Mouse (Mus musculus): ENCODE results near the gene Gm20388.
"Not testable (repeated sequence)": the region's sequence is repeated elsewhere in the genome, so short reads cannot be mapped to it uniquely, and the experiment has no call there.

The Gm20388 gene

DNA sequence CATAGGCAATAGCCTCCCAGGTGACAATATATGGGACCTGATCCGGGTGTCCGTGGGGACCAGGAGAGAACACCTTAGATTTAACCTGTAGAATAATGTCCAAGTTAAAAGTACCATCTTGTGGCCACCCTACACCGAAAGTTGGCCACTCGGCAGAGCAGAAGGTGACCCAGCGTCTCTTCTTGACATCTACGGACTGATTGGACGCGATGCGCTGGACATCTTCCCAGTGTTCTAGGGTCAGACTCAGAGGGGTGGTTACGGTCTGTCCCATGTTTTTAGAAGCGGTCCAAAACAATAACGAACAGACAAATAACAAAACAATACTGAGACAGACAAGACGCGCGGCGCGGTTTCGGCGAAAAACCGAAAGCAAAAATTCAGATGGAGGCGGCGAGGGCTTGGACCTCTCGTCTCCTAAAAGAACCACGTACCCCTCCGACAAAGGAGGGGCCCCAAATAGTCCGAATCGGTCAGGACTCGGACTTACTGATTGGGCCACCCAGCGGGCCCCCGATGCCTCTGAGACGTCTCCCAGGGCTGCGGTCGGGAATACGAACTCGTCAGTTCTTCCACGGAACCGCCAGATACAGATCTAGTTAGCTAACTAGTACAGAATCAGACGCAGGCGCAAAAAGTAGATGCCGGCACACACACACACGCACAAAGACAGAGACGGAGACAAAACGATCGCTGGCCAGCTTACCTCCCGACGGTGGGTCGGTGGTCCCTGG lies 3522.8 kb downstream of the Gm20388 start:
- not testable (repeated sequence) for DNase-seq (ENCODE audit: low spot score in 2 of 2)

DNA sequence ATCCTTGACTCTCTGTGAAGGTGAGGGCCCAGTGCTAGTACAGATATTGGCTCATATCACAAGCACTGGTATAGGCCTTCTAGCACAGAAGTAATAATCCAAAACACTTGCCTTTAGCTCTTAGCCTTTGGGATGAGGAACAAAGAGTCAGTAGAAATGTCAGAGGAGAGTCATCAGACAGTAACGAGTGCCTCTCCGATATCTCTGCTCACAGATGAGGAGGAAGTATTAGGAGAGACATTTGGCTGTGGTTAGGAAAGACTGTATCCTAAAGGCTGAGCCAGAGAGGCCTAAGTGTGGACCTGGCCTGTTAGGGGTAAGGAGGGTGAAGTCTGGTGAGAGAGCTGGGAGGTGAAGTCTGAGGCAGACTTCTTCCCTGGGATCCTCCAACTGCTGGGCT lies 3531.1 kb downstream of the Gm20388 start:
- DNase-seq (ENCODE audit: low spot score in 2 of 2) = no peak

DNA sequence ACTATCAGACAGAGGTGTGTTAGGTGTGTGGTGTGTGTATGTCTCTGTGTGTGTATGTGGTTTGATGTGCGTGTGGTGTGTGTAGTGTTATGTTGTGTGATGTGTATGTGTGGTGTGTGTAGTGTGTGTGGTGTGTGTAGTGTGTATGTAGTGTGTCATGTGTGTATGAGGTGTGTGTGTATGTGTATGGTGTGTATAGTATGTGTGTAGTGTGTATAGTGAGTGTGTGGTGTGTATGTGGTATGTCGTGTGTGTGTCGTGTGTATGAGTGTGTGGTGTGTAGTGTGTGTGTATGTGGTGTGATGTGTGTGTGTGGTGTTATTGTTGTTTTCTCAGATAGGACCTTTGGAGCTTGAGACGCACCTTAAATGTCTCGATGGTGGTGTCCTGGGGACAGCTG lies 3531.7 kb downstream of the Gm20388 start:
- no peak for DNase-seq (ENCODE audit: low spot score in 2 of 2)

DNA sequence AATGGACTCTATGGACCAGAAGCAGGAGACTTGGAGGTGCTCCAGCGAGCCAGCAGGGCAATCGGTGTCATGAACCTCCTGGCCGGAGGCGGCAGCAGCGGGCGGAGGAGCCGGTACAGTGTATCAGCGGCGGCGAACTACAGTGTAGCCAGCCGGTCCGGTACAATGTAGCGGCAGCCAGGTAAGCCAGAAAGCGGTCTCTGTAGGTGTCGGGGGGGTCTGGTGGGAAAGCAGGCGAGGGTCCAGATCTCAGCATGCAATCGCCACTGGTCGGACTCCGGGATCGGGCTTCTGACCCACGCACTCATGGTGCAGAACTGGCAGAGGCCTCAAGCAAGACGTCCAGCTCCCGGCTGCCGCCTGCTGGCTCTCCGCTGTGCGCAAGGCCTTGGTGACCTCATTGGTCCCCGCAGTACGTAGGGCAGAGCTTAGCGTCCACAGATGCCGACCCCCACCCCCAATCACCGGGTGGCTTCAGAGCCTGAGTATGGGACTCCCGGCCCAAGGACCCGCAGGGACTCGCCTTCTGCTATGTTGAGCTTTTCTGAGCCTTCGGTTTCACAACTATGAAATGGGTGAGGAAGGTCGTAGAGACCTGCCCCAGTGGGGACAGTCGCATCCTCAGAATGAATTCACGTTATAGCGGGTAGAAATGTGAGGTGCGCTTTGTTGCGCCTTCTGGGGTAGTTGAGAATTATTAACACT lies 3532.4 kb downstream of the Gm20388 start:
- peak; percentile 93 to 97 for DNase-seq (ENCODE audit: low spot score in 2 of 2)

DNA sequence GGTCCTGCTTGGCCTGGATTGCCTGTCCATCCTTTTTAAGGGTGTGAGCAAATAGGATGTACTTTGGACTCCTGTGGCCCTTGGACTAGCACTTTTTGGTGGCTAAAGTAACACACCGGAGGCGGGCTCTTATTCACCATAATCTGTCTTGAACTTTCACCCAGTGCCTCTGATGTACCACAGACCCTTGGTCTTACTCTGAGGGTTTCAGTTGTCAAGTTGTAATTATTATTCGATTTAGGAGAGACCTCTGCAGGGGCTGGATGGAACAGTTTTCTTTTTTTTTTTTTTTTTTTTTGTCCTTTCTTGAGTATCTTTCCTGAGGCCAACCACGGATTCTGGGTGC lies 3532.9 kb downstream of the Gm20388 start:
- no peak for DNase-seq (ENCODE audit: low spot score in 2 of 2)

DNA sequence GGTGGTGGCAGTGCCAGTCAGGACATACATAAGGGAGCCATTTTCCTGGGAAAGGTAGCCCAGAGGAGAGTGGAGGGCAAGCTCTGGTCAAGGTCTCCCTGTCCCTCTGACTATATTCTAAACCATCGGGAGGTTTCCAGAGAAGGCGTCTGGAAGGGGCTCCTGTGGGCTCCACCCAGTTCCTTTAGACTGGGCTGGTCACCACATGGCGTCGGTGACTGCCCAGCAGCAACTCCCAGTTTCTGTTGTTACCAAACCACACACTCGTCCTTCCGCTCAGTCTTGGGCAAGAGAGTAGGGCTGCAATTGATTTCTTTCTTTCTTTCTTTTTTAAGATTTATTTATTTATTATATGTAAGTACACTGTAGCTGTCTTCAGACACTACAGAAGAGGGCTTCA lies 3533.5 kb downstream of the Gm20388 start:
- no peak for DNase-seq (ENCODE audit: low spot score in 2 of 2)

DNA sequence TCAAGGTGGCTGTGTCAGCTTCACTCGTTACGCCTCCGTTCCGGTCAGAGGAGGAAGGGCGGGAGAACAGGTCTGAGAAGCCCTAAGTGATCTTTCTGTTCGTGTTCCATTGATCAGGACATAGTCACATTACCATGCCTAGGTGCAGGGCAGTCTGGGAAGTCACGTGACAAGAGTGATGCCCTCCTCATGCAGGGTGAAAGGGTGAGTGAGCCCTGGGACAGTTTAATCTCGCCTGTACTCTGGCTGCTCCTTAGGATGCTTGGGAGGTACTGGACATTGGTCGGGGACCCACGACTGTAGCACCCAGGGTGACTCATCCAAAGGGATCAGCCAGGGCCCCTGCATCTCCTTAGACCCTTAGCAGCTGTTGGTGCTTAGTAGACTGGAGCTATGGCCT lies 3535.3 kb downstream of the Gm20388 start:
- no peak for DNase-seq (ENCODE audit: low spot score in 2 of 2)

DNA sequence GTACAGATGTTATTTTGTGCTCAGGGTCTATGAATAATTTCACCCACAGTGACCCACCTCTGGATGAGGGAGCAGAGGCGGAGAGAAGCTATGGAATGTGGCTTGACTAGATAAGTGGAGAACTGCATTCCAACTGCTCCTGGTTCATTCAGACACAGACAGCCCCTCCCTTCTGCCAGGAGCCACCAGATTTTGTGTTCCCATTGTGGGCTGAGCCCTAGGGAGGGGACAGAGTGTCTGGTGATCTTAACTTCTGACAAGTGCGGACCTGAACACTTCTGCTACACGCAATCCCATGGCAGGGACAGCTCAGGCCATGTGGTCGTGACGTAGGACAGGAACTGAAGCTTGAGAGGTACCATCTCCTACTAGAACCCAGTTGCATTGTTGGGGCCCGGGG lies 3536.2 kb downstream of the Gm20388 start:
- no peak for DNase-seq (ENCODE audit: low spot score in 2 of 2)

DNA sequence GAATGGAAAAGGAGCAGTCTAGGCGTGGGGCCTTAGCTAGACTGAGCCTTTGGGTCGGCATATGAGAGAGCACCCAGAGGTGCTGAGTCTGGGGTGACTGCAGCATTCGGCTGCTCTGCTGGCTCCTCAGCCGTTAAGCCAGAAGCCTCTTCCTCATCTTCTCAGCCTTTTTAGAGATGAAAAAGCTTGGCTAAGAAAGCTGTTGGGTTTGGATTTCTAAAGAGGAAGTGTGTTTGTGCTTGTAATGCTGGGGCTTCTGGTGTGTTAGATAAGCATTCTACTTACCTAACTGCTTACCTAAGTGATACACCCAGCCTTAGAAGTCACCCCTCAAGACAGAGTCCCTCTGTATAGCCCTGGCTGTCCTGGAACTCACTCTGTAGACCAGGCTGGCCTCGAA lies 3540.1 kb downstream of the Gm20388 start:
- no peak for DNase-seq (ENCODE audit: low spot score in 2 of 2)

DNA sequence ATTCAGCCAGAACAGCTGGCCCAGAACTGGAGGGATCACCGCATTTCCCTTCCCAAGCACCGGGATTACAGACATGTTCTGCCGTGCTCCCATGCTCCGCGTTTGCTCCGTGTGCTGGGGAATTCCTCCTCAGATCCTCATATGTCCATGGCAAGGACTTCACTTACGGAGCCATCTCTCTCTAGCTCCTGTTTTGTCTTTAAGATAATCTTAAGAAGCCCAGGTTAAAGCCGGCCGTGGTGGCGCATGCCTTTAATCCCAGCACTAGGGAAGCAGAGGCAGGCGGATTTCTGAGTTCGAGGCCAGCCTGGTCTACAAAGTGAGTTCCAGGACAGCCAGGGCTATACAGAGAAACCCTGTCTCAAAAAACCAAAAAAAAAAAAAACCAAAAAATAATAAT lies 3541.1 kb downstream of the Gm20388 start:
- not testable (repeated sequence) for DNase-seq (ENCODE audit: low spot score in 2 of 2)

DNA sequence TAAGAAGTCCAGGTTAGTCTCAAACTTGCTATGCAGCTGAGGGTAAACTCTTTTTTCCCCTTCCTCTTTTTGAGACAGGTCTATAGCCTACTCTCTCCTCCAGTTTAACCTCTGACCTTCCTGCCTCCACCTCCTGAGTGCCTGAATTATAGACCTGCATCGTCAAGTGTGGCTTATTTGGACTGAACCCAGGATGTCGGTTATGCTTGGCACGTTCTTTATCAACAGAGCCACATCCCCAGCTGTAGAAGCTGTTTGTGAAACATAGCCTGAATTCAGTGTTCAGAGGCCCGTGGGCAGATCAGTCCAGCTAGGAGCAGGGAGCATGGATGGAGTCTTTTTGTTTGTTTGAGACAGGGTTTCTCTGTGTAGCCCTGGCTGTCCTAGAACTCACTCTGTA lies 3541.5 kb downstream of the Gm20388 start:
- DNase-seq (ENCODE audit: low spot score in 2 of 2) = no peak

DNA sequence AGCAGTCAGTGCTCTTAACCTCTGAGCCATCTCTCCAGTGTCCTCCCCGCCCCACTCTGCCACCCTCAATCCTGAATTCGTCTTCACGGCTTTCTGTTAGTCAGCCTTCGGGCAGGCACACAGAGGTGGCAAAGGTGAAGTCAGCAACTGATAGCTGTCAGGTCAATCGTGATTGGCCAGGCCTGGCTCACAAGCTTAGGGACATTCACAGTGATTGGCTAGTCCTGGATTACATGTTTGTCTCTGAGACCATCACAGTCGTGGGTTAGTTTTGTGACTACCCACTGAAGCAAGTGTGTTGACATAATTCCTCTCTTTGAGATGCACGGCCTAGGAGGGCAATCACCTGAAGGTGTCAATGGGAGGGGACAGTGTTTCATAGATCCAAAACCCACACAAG lies 3542.7 kb downstream of the Gm20388 start:
- DNase-seq (ENCODE audit: low spot score in 2 of 2) = no peak

DNA sequence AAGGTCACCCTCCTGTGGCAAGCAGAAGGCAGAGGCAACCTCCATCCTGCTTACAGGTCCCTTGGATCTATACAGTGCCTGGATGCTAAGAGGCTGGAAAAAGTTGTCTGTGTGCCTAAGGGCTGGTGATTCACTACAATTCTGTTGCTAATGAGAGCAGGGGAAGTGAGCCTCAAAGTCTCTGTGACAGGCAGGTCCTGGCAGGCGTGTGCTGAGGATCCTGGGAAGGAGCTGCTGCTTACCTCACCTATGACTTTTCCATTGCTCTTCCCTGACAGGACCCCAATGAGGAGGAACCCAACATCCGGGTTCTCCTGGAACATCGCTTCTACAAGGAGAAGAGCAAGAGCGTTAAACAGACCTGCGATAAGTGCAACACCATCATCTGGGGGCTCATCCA lies 3543.3 kb downstream of the Gm20388 start:
- DNase-seq (ENCODE audit: low spot score in 2 of 2) = no peak

DNA sequence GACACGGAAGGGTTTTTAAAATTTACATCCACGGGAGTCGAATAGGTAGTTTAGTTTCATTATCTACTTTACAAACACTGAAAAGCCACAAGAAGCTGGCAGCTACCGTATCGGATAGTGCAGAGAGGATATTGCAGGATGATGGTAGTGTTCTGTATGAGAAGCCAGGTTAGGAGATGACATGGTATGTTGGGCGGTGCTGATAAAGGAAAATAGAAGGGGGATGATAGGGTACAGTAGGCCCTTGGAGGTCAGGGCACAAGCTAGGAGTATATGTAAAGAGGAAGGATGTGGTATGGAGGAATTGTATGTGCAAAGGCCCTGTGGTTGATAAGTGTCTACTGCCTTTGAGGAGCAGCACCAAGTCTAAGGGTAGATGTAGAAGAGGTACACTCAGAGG lies 3543.9 kb downstream of the Gm20388 start:
- DNase-seq (ENCODE audit: low spot score in 2 of 2) = no peak

DNA sequence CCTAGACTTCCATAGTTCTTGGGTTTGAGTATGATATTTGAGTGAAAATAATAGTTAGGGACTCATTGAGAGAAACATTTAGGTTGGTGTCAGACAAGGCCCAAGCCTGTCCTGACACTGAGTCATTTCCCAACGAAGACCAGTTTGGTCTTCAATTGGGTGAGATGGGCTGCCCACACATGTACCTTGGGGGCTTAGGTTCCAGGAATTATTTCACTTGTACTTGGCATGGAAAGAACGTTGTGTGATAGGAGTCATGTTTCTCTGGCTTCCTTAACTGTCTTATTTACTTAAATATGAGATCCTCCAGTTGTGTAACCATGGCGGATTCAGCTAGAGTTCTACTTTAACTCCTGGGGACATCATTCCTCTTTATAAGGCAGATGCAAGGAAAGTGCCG lies 3553.0 kb downstream of the Gm20388 start:
- DNase-seq (ENCODE audit: low spot score in 2 of 2) = no peak

DNA sequence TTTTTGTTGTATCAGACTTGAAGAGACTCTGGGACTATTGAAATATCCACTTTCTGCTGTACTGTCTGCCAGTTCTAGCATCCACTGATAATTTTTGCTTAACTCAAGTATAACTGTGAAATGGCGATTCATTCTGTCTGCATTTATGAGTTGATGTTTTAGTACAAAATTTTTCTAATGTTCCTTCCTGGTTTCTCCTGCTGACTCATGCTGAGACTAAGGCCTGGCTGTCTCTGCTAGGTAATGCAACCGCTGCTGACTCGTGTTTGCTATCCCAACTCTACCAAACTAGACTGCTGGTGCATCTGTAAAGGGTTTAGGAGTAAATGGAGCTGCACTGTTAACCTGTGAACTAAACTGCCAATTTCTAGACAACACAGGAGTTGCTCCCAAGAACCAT lies 3556.8 kb downstream of the Gm20388 start:
- no peak for DNase-seq (ENCODE audit: low spot score in 2 of 2)

DNA sequence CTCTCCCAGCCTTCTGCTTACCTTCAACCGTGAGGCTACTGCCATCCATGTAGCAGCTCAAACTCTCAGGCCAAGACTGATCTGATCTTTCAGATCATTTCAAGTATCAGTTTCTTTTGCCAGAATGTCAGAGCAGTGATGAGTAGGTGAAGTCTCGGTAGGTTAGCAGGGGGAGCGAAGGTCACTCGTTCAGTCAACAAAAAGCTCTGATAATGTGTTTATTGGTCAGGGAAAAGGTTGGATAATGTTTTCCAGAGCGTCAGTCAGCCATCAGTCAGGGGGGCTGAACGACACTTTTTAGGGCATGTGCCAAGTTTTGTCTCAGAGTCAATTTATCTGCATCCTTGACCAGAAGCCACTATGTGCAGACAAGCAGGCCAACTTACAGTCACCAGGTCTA lies 3562.3 kb downstream of the Gm20388 start:
- not testable (repeated sequence) for DNase-seq (ENCODE audit: low spot score in 2 of 2)

DNA sequence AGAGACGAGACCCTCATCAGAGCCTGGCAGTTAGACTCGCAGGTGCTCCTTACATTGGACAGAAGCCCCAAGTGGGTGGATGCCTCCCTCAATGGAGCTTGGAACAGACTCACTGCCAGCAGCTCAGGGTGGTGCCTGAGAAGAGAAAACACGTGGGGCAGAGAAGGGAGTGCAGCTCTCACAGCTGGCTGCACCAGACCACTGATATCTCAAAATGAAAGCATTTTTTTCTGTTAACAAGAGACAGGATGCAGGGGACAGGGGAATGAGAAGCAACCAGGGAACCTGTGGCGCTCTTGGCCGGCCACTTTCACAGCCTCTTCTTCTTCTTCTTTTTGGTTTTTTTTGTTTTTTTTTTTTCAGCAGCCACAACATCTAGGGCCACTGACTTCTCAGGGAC lies 3563.9 kb downstream of the Gm20388 start:
- not testable (repeated sequence) for DNase-seq (ENCODE audit: low spot score in 2 of 2)

DNA sequence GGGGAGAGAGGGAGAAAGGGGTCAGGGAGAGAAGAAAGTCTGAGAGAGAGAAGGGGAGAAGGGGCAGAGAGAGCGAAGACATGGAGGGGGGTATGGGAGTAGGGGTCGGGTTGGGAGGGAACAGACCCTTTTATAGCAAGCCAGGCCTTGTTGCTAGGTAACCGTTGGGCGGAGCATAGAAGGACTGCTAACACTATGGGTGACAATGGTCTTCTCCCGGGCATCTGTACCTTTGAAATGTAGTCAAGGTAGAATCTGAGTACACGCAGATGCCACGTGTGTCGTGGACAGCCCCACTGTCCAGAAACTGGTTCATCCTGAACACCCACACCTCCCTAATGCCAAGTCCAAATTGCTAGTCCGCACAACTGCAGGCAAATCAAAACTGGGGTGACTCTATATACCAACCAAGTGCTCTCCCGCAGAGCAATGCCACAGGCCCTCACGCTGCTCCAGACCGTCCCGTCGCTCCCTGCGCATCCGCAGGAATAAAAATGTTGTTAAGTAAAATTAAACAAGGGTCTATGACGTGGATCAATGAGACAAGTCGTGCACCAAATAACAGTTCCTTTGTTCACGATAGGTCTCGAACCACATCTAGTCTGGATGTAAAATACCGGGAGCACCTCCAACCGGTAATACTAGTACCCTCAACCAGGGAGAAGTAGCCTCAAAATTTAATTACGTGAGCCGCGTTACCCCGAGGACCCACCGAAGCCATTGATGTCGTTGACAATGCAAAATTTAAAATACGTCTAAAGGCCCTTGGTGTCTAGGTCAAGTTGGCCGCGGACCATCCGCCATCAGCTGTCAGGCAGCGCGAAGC lies 3566.5 kb downstream of the Gm20388 start:
- no peak for DNase-seq (ENCODE audit: low spot score in 2 of 2)

DNA sequence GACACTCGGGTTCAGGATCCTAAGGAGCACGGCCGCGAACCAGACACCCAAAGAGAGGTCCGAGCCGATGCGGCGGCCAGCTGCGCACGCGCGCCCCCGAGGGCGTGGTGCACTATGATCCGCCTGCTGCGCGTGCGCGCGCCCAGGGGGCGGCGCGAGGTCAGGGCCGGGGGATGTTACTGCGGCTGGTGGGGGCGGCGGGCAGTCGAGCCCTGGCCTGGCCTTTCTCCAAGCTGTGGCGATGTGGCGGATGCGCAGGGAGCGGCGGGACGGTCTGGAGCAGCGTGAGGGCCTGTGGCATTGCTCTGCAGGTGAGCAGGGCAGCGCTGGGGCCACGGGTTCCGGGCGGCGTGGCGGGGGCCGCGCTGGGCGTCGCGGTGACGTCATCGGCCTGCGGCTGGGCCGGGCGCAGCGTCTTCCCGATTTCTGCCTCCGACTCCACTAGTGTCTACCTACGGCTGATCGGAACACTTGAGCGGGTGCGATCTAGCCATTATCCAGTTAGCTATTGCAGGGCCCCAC lies 3567.2 kb downstream of the Gm20388 start, which contains the start of gene Afg3l1:
TSS of gene Afg3l1 (plus strand) at position 167 of the 522 bp plus-strand sequence.
- DNase-seq (ENCODE audit: low spot score in 2 of 2) = peak; percentile 90 to 97

DNA sequence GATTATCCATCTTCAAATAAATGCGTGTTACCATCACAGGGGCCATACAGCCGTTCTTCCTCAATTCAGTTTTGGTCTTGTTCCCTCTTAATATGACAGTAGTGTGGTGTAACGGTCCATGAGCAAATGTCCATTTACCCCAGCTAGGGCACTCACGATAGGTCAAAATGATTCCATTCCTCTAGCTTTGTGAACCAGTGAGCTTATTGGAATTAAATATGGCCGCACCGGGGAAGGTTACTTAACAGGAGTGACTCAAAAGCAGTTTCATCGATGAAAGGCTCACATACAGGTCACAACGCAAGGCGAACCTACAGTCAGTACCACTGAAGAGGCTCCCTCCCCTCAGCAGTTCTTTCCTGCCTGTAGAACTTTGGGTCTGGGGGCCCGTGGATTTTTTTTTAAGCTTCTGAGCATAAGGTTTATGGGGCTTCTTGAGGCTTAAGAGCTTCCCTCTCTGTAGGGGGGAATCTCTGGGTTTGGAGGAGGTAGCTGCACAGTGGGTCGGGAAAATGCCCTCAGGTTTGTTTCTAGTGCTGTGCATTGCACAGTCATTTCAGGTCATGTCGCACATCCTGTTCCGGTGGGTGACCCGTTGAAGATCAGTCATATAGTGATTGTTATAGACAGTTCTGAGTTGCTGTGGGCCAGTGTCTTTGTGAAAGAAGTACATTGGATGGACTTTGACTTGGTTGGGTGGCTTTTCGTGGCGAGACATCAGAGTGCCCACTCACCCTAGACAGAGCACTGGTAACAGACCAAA lies 3568.0 kb downstream of the Gm20388 start:
- no peak for DNase-seq (ENCODE audit: low spot score in 2 of 2)

DNA sequence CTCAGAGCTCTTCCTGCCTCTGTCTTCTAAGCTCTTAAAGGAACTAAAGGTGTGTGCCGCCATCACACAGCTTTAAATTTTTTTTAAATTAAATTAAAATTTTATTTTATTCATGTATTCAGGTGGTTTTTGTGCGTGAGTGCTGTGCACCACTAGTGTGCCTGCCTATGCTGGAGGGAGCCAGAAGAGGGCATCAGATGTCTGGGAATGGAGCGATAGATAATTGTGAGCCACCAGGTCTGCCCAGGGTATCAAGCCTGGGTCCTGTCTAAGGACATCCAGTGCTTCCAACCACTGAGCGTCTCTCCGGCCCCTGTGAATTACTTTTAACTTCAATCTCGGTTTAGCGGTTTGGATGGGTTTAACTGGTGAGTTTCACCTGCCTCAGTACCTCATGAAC lies 3572.0 kb downstream of the Gm20388 start:
- no peak for DNase-seq (ENCODE audit: low spot score in 2 of 2)
